Mouse (Mus musculus): Measurements from ENCODE around the gene Rbfox2. TPM values are rescaled to one million over a fixed set of nuclear protein-coding genes. Genes with fewer than 3 reads are reported as not detected.

Gene Rbfox2
- total RNA-seq, 2 experiments from 2014 or later: 217 to 276 TPM

DNA sequence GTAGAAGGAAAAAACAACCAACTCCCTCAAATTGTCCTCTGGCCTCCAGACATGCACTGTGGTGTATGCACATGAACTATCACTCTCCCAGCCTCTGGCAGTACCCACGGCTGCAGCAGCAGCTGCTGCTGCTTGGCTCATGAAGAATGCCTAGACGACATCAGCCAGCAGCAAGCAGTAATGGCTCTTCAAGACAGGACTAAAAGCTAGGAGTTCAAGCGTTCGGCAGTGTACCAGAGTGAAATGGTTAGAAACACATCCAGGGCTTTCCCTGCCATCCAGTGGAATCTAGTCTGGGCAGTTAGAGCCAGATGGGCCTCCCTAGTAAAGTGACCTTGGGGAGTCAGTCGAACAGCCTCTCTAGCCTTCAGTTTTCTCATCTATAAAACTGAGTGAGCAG lies 93.0 kb downstream of the Rbfox2 start:
- DNase-seq (ENCODE audit: low spot score in 2 of 2): no peak
- intact Hi-C loops (cut with DNase I): no loop called here

DNA sequence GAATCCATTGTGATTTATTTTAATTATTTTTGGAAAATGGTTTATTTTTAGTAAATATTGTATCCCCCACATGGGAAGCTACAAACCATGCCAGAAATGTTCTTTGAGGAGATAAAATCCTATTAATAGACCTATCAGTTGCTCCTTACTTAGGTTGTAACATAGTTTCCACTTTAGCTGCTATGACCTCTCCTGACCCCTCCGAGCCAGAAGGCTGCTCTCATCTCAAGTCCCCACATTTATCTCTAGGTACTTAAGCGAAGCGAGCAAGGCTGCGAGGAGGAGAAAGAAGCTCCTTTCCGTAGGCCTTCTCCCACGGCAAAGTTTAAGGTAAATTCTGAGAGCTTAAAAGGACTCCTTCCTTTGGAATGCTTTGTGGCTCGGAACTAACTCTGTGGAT lies 94.0 kb downstream of the Rbfox2 start:
- no peak for DNase-seq (ENCODE audit: low spot score in 2 of 2)
- intact Hi-C loops (cut with DNase I): no loop called here

DNA sequence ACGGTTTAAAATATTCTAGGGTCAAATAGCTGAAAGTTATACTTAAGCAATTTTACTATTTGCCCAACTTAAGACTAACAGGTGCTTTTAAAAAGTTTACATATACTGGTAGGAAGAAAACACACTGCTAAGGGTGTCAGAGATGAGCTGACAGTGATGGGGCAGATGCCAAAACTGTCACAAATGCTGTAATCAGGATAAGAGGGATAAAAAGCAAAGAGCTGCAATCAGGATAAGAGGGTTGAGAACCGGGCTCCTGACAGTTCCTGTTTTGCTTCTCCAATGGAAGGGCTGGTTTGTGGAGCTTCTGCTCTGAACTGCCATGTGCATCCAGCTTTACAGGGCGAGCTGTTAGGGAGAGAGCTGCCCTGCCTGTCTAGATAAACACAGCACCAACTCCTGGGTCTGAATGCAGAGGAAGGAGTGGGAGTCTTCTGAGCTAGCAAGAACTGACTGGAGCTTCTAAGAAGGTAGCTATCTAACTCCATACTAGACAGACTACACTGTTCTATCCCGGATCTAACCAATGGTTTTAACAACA lies 94.5 kb downstream of the Rbfox2 start:
- no peak for DNase-seq (ENCODE audit: low spot score in 2 of 2)
- intact Hi-C loops (cut with DNase I): no loop called here

DNA sequence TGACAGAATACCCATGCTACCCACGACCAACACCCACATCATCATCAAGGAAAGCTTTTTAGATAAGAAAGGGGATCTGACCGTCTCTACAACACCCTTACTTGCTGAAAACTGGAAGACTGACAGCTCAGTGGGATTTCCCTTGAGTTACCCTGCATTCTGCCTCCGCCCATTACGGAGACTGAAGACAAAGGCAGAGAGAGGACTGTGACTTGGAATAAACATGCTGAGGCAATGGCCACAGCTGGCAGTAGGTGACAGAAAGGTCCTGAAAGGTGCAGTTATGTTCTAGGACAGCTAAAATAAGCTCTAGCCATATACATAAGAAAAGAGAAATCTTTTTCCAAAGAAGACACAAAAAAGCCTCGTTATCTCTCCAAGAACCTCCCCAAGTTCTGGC lies 99.8 kb downstream of the Rbfox2 start:
- intact Hi-C loops (cut with DNase I): loop anchor here (5.0 kb wide), 1 partner anchor 55 kb away; no protein-coding TSS in a partner anchor
- DNase-seq (ENCODE audit: low spot score in 2 of 2): no peak

DNA sequence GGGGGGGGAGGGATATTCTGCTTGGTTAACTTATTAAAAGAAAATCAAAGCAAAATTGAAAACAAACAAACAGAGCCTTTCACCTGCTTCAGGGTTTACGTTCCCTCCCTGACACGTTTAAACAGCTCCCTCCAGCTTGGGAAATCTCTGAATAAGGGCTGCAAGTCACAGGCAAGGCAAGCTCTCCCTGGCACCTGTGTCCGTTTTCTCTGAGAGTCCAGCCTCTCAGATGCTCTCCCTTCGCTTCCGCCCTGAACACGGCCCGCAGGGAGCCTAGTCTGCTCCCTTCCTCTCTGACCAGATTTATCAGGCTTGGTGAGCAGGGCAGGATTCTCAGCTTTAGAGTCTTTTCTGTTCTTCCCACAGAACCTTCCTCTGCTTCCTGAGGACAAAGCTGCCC lies 101.9 kb downstream of the Rbfox2 start:
- intact Hi-C loops (cut with DNase I): loop anchor here (5.0 kb wide), 1 partner anchor 53 kb away; no protein-coding TSS in a partner anchor
- no peak for DNase-seq (ENCODE audit: low spot score in 2 of 2)

DNA sequence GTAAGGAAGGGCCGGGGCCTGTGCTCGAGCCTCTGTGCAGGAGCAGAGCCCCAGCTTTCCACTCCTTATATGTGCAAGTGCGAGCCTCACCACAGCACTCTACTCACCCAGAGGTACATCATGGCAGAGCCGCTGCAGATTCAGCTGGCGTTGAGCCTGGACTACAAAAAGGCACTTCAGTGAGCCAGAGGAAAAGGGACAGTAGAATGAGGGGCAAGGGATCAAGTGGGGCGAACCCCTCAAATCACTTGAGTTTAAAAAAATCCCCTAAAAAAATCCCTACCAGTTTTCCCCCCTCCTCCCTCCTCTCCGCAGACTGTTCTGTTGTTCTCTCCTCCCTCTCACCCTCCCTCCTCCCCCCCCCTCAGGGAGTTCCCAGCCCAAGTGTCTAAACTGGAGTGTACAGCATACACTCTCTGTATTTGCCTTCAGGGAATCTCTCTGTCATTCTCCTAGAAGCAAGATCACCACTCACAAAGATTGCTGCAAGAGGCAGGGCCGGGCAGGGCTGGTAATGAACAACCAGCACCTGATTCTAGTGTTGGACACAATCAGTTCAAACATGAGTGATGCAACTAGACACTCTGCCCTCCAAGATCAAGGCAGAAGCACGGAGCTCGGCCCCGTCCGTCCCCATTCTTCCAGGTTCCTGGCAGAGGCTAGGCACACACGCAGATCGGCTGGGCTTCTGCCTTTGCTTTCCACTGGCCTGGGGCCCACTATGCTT lies 103.4 kb downstream of the Rbfox2 start:
- intact Hi-C loops (cut with DNase I): no loop called here
- no peak for DNase-seq (ENCODE audit: low spot score in 2 of 2)

DNA sequence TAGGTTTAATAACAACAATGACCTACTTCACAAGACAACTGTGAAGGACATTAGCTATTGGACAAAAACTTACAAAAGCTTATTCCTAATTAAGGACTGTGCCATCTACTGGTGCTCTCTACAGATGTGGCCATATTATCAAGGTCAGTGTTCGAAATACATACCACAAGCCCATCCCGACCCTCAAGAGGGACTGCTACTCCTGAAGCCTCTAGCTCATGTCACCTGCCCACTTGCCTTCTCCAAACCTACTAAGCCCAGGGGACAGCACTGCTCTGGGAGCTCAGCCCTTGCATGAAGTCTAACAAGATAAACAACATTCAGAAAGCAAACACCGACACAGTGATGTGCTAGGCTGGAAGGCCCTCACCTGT lies 103.9 kb downstream of the Rbfox2 start:
- DNase-seq (ENCODE audit: low spot score in 2 of 2): no peak
- intact Hi-C loops (cut with DNase I): no loop called here

DNA sequence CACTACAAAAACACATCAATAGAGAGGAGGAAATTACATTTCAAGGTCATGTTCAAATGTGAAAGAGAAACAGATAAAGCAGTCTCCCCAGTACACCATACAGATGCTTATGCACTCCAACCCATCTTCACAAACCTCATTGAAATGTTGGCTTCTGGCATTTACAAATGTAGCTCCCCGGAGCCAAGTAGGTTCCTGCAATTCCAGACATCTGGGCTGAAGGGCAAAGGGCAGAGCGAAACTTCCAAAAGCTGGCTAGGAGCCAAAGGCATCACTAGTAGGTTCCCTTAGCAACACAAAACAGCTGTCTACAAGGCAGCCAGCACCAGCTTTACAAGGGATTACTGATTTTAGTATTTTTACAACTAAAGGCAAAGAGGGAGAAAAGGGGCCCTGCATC lies 104.6 kb downstream of the Rbfox2 start:
- DNase-seq (ENCODE audit: low spot score in 2 of 2): no peak
- intact Hi-C loops (cut with DNase I): no loop called here

DNA sequence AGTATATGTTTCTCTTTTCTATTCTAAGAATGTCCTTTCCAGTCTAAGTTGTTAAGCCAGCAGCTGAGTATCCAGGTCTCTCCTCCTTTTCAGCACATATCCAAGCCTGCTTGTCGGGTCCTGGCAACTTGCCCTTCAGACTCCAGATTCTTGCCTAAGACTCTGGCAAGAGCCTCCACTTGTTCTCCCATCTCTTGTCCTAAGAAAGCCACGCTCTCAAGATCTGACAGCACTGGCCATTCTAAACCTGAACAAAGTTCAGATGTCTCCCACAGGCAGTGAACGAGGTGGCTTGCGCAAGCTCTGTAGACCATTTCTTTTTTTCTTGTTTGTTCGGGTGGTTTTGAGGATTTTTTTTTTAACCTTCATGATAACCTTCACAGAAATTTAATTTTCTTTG lies 110.0 kb downstream of the Rbfox2 start:
- intact Hi-C loops (cut with DNase I): no loop called here
- DNase-seq (ENCODE audit: low spot score in 2 of 2): no peak

DNA sequence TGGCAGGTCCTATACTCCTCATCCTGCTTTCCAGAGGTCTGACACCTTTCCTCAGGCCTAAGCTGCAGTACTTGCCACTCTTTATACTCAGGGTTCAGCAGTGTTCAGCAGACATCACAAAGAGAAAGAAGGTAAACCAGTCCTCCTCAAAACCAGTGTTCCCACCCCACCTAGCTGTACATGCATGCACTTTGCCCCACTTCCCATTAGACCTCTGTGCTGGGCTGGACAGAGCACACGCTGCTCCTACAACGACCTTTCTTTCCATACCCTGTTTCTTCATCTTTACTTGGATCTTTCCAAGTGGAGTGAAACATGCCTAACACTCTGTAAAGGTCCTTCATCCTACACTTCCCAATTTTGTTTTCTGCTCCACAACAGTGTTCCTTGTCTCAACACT lies 110.8 kb downstream of the Rbfox2 start:
- no peak for DNase-seq (ENCODE audit: low spot score in 2 of 2)
- intact Hi-C loops (cut with DNase I): no loop called here

DNA sequence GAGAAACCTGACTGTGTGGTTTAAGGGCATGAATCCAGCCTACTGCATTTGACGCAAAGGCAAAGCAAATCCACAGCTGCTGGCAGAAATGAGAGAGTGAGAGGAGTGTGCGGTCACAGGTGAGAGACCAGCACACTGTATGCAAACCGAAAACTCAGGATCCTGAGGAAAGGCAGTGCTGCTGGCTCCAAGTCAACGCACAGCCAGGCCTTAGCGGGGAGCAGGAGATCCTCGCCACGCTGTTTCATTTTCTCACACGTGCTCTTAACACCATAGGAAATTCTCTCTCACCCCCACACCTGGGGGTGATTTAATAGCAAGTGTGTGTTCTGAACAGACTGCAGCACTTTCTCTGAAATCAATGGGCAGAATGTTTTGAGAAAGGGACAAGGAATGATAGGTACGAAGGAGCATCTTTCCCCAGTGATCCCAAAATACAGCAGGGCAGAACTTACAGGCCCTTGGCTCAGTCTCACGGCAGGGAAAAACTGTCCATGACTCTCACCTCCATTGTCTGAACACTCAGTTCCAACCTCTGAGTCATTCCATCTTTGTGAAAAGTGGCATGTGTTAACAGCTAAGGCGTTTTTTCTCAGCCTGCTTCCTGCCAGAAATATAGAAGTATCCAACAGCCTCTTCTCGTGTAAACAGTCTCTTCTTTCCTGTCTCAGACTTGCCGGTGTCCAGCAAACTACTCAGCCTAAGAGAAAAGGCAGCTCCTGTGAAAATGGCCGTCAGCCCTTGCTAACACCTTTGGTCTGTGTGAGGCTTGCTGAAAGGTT lies 114.5 kb downstream of the Rbfox2 start:
- intact Hi-C loops (cut with DNase I): loop anchor here (5.0 kb wide), 1 partner anchor 40 kb away; no protein-coding TSS in a partner anchor
- DNase-seq (ENCODE audit: low spot score in 2 of 2): peak; percentile 21 to 45

DNA sequence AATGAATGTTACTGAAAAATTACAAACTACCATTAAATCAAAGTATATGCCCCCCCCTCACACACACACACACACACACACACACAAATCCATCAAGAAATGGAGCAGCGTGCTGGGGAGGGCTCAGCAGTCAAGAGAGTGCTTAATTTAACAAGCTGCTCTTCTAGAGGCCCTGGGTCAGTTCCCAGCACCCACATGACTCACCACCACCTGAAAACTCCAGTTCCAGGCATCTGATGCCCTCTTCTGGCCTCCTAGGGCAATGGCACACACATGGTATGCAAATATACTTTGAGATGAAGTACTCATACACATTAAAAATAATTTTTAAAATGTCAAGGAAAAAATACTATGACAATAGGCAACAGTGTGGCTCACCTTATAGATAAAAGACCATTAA lies 120.7 kb downstream of the Rbfox2 start:
- intact Hi-C loops (cut with DNase I): no loop called here
- no peak for DNase-seq (ENCODE audit: low spot score in 2 of 2)

DNA sequence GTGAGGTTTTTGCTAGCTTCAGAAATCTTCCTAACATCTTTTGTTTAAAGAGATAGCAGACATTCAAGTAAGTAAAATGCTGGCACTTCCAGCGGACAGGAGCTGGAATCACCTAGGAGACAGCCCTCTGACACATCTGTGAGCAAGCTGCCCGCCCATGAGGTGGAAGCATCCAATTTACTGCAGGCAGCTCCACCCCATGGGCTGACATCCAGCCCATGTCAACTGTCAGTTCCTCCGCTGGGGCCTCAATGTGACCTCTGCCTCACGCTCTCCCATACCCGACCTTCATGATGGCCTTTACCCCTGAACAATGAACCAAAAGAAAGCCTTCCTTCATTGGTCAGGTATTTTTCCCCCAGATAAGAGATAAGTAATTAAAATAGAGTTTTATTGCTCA lies 121.2 kb downstream of the Rbfox2 start:
- intact Hi-C loops (cut with DNase I): no loop called here
- DNase-seq (ENCODE audit: low spot score in 2 of 2): no peak

DNA sequence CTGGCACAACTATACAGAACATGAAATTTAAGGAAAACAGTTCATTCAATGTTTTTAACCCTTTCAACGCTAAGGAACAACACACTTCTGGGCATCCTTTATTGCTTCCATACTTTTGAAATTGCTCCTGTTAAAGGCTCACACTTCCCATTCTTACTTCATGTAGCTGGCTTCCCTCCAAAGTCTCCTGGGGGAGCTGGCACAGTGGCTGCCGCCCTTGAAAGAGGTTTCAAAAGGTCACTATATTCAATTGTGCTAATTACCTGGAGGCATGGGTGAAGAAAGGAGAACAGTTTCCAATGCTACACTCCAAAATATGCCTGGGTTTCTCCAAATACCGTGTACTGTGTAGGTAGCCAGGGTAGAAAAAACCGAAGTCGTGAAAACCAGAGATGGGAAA lies 124.0 kb downstream of the Rbfox2 start:
- DNase-seq (ENCODE audit: low spot score in 2 of 2): no peak
- intact Hi-C loops (cut with DNase I): no loop called here

DNA sequence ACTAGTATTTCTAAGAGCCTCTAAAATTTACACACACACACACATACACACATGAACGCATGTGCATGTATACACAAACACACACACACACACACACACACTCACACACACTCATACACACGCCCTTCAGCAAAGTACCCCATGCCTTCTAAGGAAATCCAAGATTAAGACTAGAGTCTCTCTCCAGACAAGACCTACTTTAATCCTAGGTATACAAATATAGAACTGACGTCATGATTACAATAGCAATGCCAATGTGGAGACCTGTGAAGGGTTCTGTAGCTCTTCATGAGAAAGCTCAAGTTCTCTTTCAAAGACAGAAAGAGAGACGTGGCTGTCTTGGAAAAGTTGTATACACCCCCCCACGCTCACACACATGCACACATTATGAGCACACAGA lies 132.8 kb downstream of the Rbfox2 start:
- no peak for DNase-seq (ENCODE audit: low spot score in 2 of 2)
- intact Hi-C loops (cut with DNase I): no loop called here

DNA sequence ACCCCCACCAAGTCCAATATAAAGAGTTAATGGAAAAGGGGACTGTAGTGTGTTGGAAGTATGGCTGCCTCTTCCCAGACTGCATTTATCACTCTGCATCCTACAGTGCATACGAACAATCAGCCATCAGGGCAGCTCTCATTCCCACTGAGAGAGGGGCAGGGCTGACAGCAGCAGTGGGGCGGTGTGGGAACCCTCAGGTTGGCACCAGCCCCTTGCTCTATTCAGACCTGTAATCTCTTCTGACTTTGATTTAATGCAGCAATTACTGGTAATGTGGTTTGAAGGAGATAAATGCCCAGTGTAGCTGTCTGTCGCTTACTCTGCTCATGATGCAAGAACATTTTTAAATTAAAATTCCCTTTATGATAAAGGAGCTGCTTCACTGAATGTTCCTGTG lies 134.4 kb downstream of the Rbfox2 start:
- no peak for DNase-seq (ENCODE audit: low spot score in 2 of 2)
- intact Hi-C loops (cut with DNase I): no loop called here

DNA sequence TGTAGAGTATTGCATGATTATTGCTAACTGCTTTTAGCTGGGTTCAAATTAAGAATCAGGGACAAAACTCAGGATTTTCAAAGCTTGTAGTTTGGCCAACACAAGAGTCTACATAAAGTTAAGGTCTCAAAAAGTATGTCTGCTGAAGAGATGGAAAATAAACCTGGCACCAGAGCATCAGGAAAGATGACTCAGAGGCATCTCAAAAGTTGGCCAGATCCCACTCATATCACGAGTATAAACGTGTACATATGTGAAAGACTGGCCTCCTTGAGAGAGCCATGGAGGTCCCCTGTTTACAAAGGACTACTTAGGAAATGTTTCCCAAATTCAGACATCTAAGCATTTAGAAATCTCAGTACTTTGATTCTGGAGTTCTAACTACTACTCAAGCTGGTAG lies 138.0 kb downstream of the Rbfox2 start:
- intact Hi-C loops (cut with DNase I): no loop called here

DNA sequence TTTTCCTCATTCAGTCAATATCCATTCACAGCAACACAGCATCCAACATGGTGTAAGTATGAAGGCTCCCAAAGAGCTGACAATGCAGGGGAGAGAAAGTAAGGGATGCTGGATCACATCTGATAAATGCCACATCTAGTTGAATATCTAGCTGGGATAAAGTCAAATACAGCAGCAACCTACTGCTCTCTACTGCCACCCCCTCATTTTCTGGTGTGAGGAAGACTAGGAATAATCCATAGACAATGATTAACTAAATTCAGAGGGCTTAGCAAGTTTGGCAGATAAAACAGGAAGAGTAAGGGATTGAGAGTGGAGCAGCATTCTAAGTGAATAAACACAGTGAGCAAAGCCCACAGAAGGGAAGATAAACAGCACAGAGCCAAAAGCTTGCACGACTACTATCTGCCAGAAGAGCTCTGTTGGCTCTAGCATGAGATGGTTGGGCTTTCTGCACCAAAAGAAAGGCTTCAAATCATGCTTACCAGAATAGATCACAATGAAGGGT lies 140.5 kb downstream of the Rbfox2 start:
- DNase-seq (ENCODE audit: low spot score in 2 of 2): no peak
- intact Hi-C loops (cut with DNase I): no loop called here

More for the DNA sequence above, 138.0 kb downstream of the Rbfox2 start:
- DNase-seq (ENCODE audit: low spot score in 2 of 2): no peak

DNA sequence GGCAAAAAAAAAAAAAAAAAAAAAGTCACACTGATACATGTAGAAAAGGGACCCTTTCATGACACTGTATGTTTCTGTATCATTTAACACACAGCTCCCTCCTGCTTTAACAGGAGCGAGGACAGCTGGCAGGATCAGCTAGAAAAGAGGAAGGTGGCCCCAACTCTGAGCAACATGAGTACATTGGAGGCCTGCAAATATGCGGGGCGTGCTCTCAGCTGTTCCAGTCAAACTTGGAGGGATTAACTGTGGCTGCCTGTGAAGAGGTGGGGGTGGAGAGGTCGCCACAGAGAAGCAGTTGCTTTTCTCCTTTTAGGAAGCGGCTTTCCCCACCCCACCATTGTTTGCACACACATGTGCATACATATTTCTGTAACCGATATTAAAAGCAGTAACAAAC lies 143.5 kb downstream of the Rbfox2 start:
- intact Hi-C loops (cut with DNase I): no loop called here

DNA sequence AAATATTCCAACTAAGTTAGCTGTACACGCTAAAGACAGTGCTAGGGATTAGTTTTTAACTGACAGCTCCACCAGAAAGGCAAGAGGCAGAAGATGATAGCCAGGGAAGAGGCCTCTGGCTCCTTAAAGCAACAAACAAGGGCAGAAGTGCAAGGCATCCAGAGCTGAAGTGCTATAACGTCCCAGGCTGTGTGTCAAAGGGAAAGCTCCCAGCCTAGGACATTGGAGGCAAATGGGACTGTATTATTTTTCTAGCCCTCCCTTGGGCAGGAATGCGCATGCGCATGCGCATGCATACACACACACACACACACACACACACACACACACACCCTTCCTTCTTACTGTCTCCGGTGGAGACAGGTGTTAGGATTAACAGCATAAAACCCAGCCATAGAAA lies 143.9 kb downstream of the Rbfox2 start:
- no peak for DNase-seq (ENCODE audit: low spot score in 2 of 2)
- intact Hi-C loops (cut with DNase I): no loop called here

More for the DNA sequence above, 143.5 kb downstream of the Rbfox2 start:
- DNase-seq (ENCODE audit: low spot score in 2 of 2): no peak

DNA sequence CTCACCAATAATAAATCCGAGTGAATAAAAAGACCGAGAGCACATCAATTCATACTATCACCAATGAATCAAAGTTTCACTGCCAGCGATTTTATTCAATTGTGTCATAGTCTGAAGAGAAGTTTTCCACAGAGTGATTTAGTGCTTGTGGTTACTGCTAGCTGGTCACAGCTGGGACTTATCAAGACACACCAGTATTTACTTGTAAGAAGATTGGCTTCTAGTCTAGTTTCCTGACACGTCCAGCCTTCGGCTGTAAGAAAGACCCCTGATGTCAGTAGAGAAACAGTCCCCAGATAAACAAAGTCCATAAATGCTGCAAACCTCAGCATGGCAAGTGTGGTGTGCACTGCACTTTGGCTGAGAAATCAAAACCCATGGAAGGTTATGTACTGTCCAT lies 145.4 kb downstream of the Rbfox2 start:
- intact Hi-C loops (cut with DNase I): no loop called here
- no peak for DNase-seq (ENCODE audit: low spot score in 2 of 2)
